30 mouse cellular contexts compared by ENCODE assay signal in genomic region chr11:77709039-77709438, GRCm38 (mm10). TPM values are rescaled to one million over a fixed set of nuclear protein-coding genes. Genes with fewer than 3 reads are reported as not detected.
A peak's percentile ranks its signal among the peaks of the same experiment; 100 is the strongest.
DNase-seq lines count a peak whose midpoint lies in the region; TF ChIP-seq lines count a peak whose summit lies in the region.
"Had no signal": no experiment of that assay in that cellular context is flagged by ENCODE, and none has a peak within 500 bp of the region (broad histone marks: within the 10 kb centered on the region; RNA-seq: fewer than 3 reads in every experiment).

No protein-coding gene starts in this region.

- no peak for TF ChIP-seq CTCF in gastrocnemius, adult 2 months (IDR thresholded peaks at IDR 0.05)
- TF ChIP-seq CTCF in heart, adult 2 months (IDR thresholded peaks at IDR 0.05), result no peak
- no peak for TF ChIP-seq CTCF in kidney, adult 2 months (conservative IDR thresholded peaks at IDR 0.05; ENCODE audit: insufficient read depth, insufficient read length, low read depth, low read length)

- no peak overlapping the region for H3K9ac ChIP-seq in heart, adult 2 months (ENCODE audit: low read depth, low read length)
- H3K9ac ChIP-seq: embryonic facial prominence, embryonic 13.5 days; forebrain, embryonic 12.5 days; forebrain, embryonic 15.5 days; heart, embryonic 13.5 days; hindbrain, embryonic 14.5 days had no signal

- intact Hi-C loops in gastrocnemius, adult 2 months (cut with DNase I), result no loop called here
- intact Hi-C loops in gastrocnemius, postnatal 36 days (cut with DNase I), result no loop called here
- intact Hi-C loops in heart, adult 2 months (cut with DNase I), result no loop called here
- intact Hi-C loops in heart, postnatal 25 days (cut with DNase I), result no loop called here
- intact Hi-C loops in heart, postnatal 10 days (cut with DNase I), result no loop called here

- 31% methylated on average over 3 of the region's 3 CpGs for WGBS in heart, adult 2 months
- 84% methylated on average over 3 of the region's 3 CpGs for WGBS in heart, embryonic 10.5 days
- 21% methylated on average over 3 of the region's 3 CpGs for WGBS in kidney, adult 2 months

- H3K27me3 ChIP-seq in heart, adult 2 months (ENCODE audit: control insufficient read depth, insufficient read depth, low read length), result no peaks in the 10 kb centered on the region
- no peaks in the 10 kb centered on the region for H3K27me3 ChIP-seq in heart, embryonic 10.5 days (ENCODE audit: insufficient read depth, poor library complexity, severe bottlenecking)
- H3K27me3 ChIP-seq in kidney, adult 2 months (replicated peaks; ENCODE audit: control insufficient read depth, insufficient read depth, low read length), result no peaks in the 10 kb centered on the region
- H3K27me3 ChIP-seq: embryonic facial prominence, embryonic 13.5 days; forebrain, embryonic 12.5 days; forebrain, embryonic 15.5 days; heart, embryonic 13.5 days had no signal

- peak; percentile 31 for DNase-seq in gastrocnemius, adult 2 months
- no peak for DNase-seq in gastrocnemius, postnatal 36 days
- peak in 1 of 2 experiments; percentile 29 for DNase-seq in heart, adult 2 months
- DNase-seq in heart, postnatal 25 days (ENCODE audit: low spot score), result no peak
- peak; percentile 38 to 52 for DNase-seq in heart, postnatal 10 days
- no peak for DNase-seq in heart, embryonic 10.5 days (ENCODE audit: low spot score)
- peak; percentile 28 for DNase-seq in kidney, adult 2 months
- DNase-seq in kidney, postnatal 25 days, result no peak
- DNase-seq: adrenal gland, adult 8-10 months; adrenal gland, postnatal 25 days; cerebellum, adult 11-12 months; cerebellum, adult 8-10 months; cerebellum, postnatal 10 days; cerebellum, postnatal 36 days; embryo, embryonic 11 days; gastrocnemius, postnatal 10 days; kidney, adult 8-10 months had no signal

- no peak overlapping the region for H3K4me3 ChIP-seq in gastrocnemius, adult 2 months
- H3K4me3 ChIP-seq in heart, adult 2 months, result no peak overlapping the region
- H3K4me3 ChIP-seq in heart, embryonic 10.5 days, result no peak overlapping the region
- no peak overlapping the region for H3K4me3 ChIP-seq in kidney, adult 2 months (ENCODE audit: insufficient read depth, low read depth, low read length)
- H3K4me3 ChIP-seq: embryonic facial prominence, embryonic 10.5 days; embryonic facial prominence, embryonic 13.5 days; erythroblast, embryonic 14.5 days; forebrain, embryonic 12.5 days; forebrain, embryonic 15.5 days; heart, embryonic 13.5 days had no signal

- TF ChIP-seq EP300 in heart, adult 2 months (IDR thresholded peaks at IDR 0.05; ENCODE audit: insufficient read depth, low read depth, low read length), result 0 out of 2 replicates have a peak, but pooled peaks have one; percentile 14

- peaks cover 22% of the 10 kb centered on the region for H3K36me3 ChIP-seq in heart, adult 2 months (ENCODE audit: control insufficient read depth, insufficient read depth, low read length)
- peaks cover 73% of the 10 kb centered on the region for H3K36me3 ChIP-seq in heart, embryonic 10.5 days
- H3K36me3 ChIP-seq in kidney, adult 2 months (ENCODE audit: control insufficient read depth, insufficient read depth, low read length), result peaks cover 5% of the 10 kb centered on the region

- peak overlapping the region; percentile 63 for H3K27ac ChIP-seq in gastrocnemius, adult 2 months
- H3K27ac ChIP-seq in heart, adult 2 months, result peak overlapping the region; percentile 3
- no peak overlapping the region for H3K27ac ChIP-seq in heart, embryonic 10.5 days
- no peak overlapping the region for H3K27ac ChIP-seq in kidney, adult 2 months (ENCODE audit: insufficient read depth, low read depth, low read length)
- H3K27ac ChIP-seq: embryonic facial prominence, embryonic 10.5 days; embryonic facial prominence, embryonic 13.5 days; forebrain, embryonic 12.5 days; forebrain, embryonic 15.5 days; heart, embryonic 13.5 days; hindbrain, embryonic 14.5 days; hindbrain, postnatal 0 days had no signal

- TF ChIP-seq POLR2A in heart, adult 2 months (IDR thresholded peaks at IDR 0.05; ENCODE audit: insufficient read depth, low read depth, low read length), result no peak
- no peak for TF ChIP-seq POLR2A in kidney, adult 2 months (IDR thresholded peaks at IDR 0.05; ENCODE audit: low read depth, low read length)

- no peaks in the 10 kb centered on the region for H3K9me3 ChIP-seq in heart, embryonic 10.5 days
- H3K9me3 ChIP-seq: embryonic facial prominence, embryonic 10.5 days; embryonic facial prominence, embryonic 13.5 days; forebrain, embryonic 12.5 days; forebrain, embryonic 15.5 days; heart, embryonic 13.5 days had no signal

- H3K4me1 ChIP-seq in heart, adult 2 months (ENCODE audit: control insufficient read depth, insufficient read depth, low read length), result peaks cover 3% of the 10 kb centered on the region
- no peaks in the 10 kb centered on the region for H3K4me1 ChIP-seq in heart, embryonic 10.5 days
- peaks cover 13% of the 10 kb centered on the region for H3K4me1 ChIP-seq in kidney, adult 2 months (ENCODE audit: control insufficient read depth, insufficient read depth, low read length)
- H3K4me1 ChIP-seq: embryonic facial prominence, embryonic 10.5 days; embryonic facial prominence, embryonic 13.5 days; forebrain, embryonic 12.5 days; forebrain, embryonic 15.5 days had no signal

- no peaks in the 10 kb centered on the region for H3K79me2 ChIP-seq in heart, adult 2 months (replicated peaks; ENCODE audit: control insufficient read depth, insufficient read depth, low read length)

RNA-seq across cellular contexts. Expression of gene Cryba1, which starts 16.0 kb away (rescaled TPM):
- total RNA-seq in gastrocnemius, adult 2 months (2021), result not detected
- total RNA-seq in gastrocnemius, postnatal 36 days (2021), result not detected
- total RNA-seq in heart, adult 2 months (2021), result not detected
- not detected in 2 replicates for polyA plus RNA-seq in heart, adult 2 months (2012; rRNA removed)
- not detected for total RNA-seq in heart, postnatal 25 days (2021)
- total RNA-seq in heart, postnatal 10 days (2021), result not detected
- polyA plus RNA-seq in heart, embryonic 10.5 days (2016; fragmentation: Nextera tagmentation; extraction: Ambion mirVana), result 0.18 TPM in 1 of 2 replicates, not detected in the other
- not detected in 2 replicates for polyA plus RNA-seq in kidney, adult 2 months (2012; rRNA removed)
- total RNA-seq: adrenal gland, adult 8-10 months; adrenal gland, postnatal 25 days; ES-E14; gastrocnemius, postnatal 10 days; gastrocnemius, postnatal 4 days; hindbrain, postnatal 0 days had no signal
- polyA plus RNA-seq: cortical plate, adult 2 months; embryonic facial prominence, embryonic 13.5 days; erythroblast, embryonic 14.5 days; heart, embryonic 16.5 days; intestine, embryonic 16.5 days had no signal

RNA-seq across cellular contexts. Expression of gene Nufip2, which starts 23.1 kb away (rescaled TPM):
- 10 to 100 TPM; 36.9 to 43.8 TPM for total RNA-seq in gastrocnemius, adult 2 months (2021)
- 10 to 100 TPM; 31.2 to 35.4 TPM for total RNA-seq in gastrocnemius, postnatal 36 days (2021)
- total RNA-seq in heart, adult 2 months (2021), result 10 to 100 TPM; 44.8 to 47.6 TPM
- polyA plus RNA-seq in heart, adult 2 months (2012; rRNA removed), result 11.4 and 14.7 TPM in 2 replicates
- 10 to 100 TPM; 45.6 to 54.3 TPM for total RNA-seq in heart, postnatal 25 days (2021)
- total RNA-seq in heart, postnatal 10 days (2021), result 10 to 100 TPM; 60.1 to 63.1 TPM
- 3.9 TPM in 2 replicates for polyA plus RNA-seq in heart, embryonic 10.5 days (2016; fragmentation: Nextera tagmentation; extraction: Ambion mirVana)
- polyA plus RNA-seq in kidney, adult 2 months (2012; rRNA removed), result 10.8 and 13.5 TPM in 2 replicates

RNA-seq across cellular contexts. Expression of gene Myo18a, which starts 54.0 kb away (rescaled TPM):
- 100 to 1,000 TPM; 345 to 399 TPM for total RNA-seq in gastrocnemius, adult 2 months (2021)
- 100 to 1,000 TPM; 331 to 334 TPM for total RNA-seq in gastrocnemius, postnatal 36 days (2021)
- total RNA-seq in heart, adult 2 months (2021), result 100 to 1,000 TPM; 240 to 274 TPM
- polyA plus RNA-seq in heart, adult 2 months (2012; rRNA removed), result 98.6 and 107 TPM in 2 replicates
- total RNA-seq in heart, postnatal 25 days (2021), result 100 to 1,000 TPM; 273 to 280 TPM
- 100 to 1,000 TPM; 228 to 275 TPM for total RNA-seq in heart, postnatal 10 days (2021)
- 95.5 and 153 TPM in 2 replicates for polyA plus RNA-seq in heart, embryonic 10.5 days (2016; fragmentation: Nextera tagmentation; extraction: Ambion mirVana)
- polyA plus RNA-seq in kidney, adult 2 months (2012; rRNA removed), result 92.0 and 93.1 TPM in 2 replicates

Comparison
In these comparisons a context has a peak if more than half of its experiments do, and no peak if none do; other contexts are left out.
1. DNase-seq: peak in gastrocnemius, adult 2 months (single experiment), heart, postnatal 10 days (2 of 2) and kidney, adult 2 months (single experiment); none in gastrocnemius, postnatal 36 days (0 of 2), heart, postnatal 25 days (single experiment), heart, embryonic 10.5 days (single experiment) and kidney, postnatal 25 days (0 of 2).
2. H3K27ac ChIP-seq: peak in gastrocnemius, adult 2 months (single experiment) and heart, adult 2 months (single experiment); none in heart, embryonic 10.5 days (single experiment) and kidney, adult 2 months (single experiment).